Mouse (Mus musculus): Measurements from ENCODE around the gene Ugt1a5.
A peak's percentile ranks its signal among the peaks of the same experiment; 100 is the strongest.
"Not testable (repeated sequence)": the region's sequence is repeated elsewhere in the genome, so short reads cannot be mapped to it uniquely, and the experiment has no call there.

GRCm38 (mm10) chr1:88143966-88144675 lies 21.7 kb upstream of the Ugt1a5 start:
- peak; percentile 36 for TF ChIP-seq CTCF (IDR thresholded peaks at IDR 0.05; ENCODE audit: low read depth, low read length)
- not testable (repeated sequence) for TF ChIP-seq POLR2A (IDR thresholded peaks at IDR 0.05; ENCODE audit: borderline replicate concordance, low read depth, low read length)
